Mouse (Mus musculus) ES-Bruce4 (cell line): ENCODE measurements at regions not wholly inside any gene's neighbourhood (a gene's known extent, or its start where the extent isn't known, plus 50 kb on each side); places are given as distances from the start of the nearest gene placed in this dataset.

Experiments used
- H3K27ac ChIP-seq: 2 replicates; pipeline ENCODE4 v1.5.1; 2012; ENCODE audit warnings: low read length, inconsistent platforms; ENCODE audit not compliant: insufficient read depth
- H3K27me3 ChIP-seq: 2 replicates; pipeline ENCODE4 v1.6.1; 2012; ENCODE audit warnings: mild to moderate bottlenecking, low read length, inconsistent platforms; ENCODE audit not compliant: control insufficient read depth, poor library complexity, insufficient read depth, severe bottlenecking
- H3K36me3 ChIP-seq: 2 replicates; pipeline ENCODE4 v1.6.1; 2012; ENCODE audit warnings: inconsistent platforms, mild to moderate bottlenecking, low read length, moderate library complexity; ENCODE audit not compliant: control insufficient read depth, poor library complexity, insufficient read depth, severe bottlenecking
- H3K4me1 ChIP-seq: one replicate; pipeline ENCODE4 v1.8.1; 2011; ENCODE audit warnings: low read length; ENCODE audit not compliant: control insufficient read depth, insufficient read depth
- H3K4me3 ChIP-seq: 2 replicates; pipeline ENCODE4 v1.5.1; 2011; ENCODE audit warnings: low read depth, mild to moderate bottlenecking, low read length
- H3K9ac ChIP-seq: 2 replicates; pipeline ENCODE4 v1.6.1; 2012; ENCODE audit warnings: low read depth, mild to moderate bottlenecking, inconsistent platforms; ENCODE audit not compliant: poor library complexity, severe bottlenecking
- H3K9me3 ChIP-seq: replicated peaks from 2 replicates; pipeline ENCODE4 v1.6.1; 2012; ENCODE audit warnings: mild to moderate bottlenecking, low read length, inconsistent platforms; ENCODE audit not compliant: control insufficient read depth, poor library complexity, insufficient read depth, severe bottlenecking
- CTCF ChIP-seq: IDR thresholded peaks from one replicate; pipeline ENCODE4 v1.8.1; 2011; ENCODE audit warnings: low read depth, low read length
- EP300 ChIP-seq: IDR thresholded peaks from 2 replicates; pipeline ENCODE4 v1.6.1; 2011; ENCODE audit warnings: low read depth, low read length; ENCODE audit not compliant: insufficient read depth
- POLR2A ChIP-seq: IDR thresholded peaks from one replicate; pipeline ENCODE4 v1.8.1; 2011; ENCODE audit warnings: low read length; ENCODE audit not compliant: insufficient read depth

- Histone ChIP-seq H3K9ac (no peak overlapping the region), H3K9me3 (no peaks in the 10 kb centered on the region), H3K27me3 (no peaks in the 10 kb centered on the region; the same call in 1 of the 2 replicates), H3K4me1 (no peaks in the 10 kb centered on the region), H3K36me3 (no peaks in the 10 kb centered on the region), H3K27ac (no peak overlapping the region), H3K4me3 (no peak overlapping the region)
- TF ChIP-seq POLR2A = no peak
- no peak for TF ChIP-seq CTCF
- no peak for TF ChIP-seq EP300
Observed at GRCm38 (mm10) chr11:89915795-89916194, 86.9 kb downstream of the Pctp start.

GRCm38 (mm10) chr11:89914577-89914976, 88.1 kb downstream of the Pctp start:
- Histone ChIP-seq H3K4me1 (no peaks in the 10 kb centered on the region), H3K4me3 (no peak overlapping the region), H3K9me3 (no peaks in the 10 kb centered on the region), H3K36me3 (no peaks in the 10 kb centered on the region), H3K27me3 (no peaks in the 10 kb centered on the region), H3K27ac (no peak overlapping the region), H3K9ac (no peak overlapping the region)
- no peak for TF ChIP-seq EP300
- TF ChIP-seq POLR2A = no peak
- TF ChIP-seq CTCF = no peak

- TF ChIP-seq EP300 = no peak
- TF ChIP-seq CTCF = no peak
- TF ChIP-seq POLR2A = no peak
- Histone ChIP-seq H3K9ac (no peak overlapping the region), H3K27me3 (no peaks in the 10 kb centered on the region; the same call in 1 of the 2 replicates), H3K4me3 (no peak overlapping the region), H3K4me1 (no peaks in the 10 kb centered on the region), H3K27ac (no peak overlapping the region), H3K9me3 (no peaks in the 10 kb centered on the region), H3K36me3 (no peaks in the 10 kb centered on the region)
Observed at GRCm38 (mm10) chr11:89901241-89901740, 101.4 kb downstream of the Pctp start.

GRCm38 (mm10) chr11:89898516-89898915, 104.2 kb downstream of the Pctp start:
- no peak for TF ChIP-seq CTCF
- no peak for TF ChIP-seq POLR2A
- no peak for TF ChIP-seq EP300
- H3K27ac ChIP-seq = no peak overlapping the region
- no peak overlapping the region for H3K4me3 ChIP-seq
- H3K27me3 ChIP-seq = no peaks in the 10 kb centered on the region; the same call in 1 of the 2 replicates
- H3K4me1 ChIP-seq = no peaks in the 10 kb centered on the region
- H3K9me3 ChIP-seq = no peaks in the 10 kb centered on the region
- H3K36me3 ChIP-seq = no peaks in the 10 kb centered on the region
- no peak overlapping the region for H3K9ac ChIP-seq

GRCm38 (mm10) chr11:89896854-89897253, 105.8 kb downstream of the Pctp start:
- Histone ChIP-seq H3K27me3 (no peaks in the 10 kb centered on the region), H3K4me3 (no peak overlapping the region), H3K27ac (no peak overlapping the region), H3K4me1 (no peaks in the 10 kb centered on the region), H3K9me3 (no peaks in the 10 kb centered on the region), H3K36me3 (no peaks in the 10 kb centered on the region), H3K9ac (no peak overlapping the region)
- TF ChIP-seq CTCF (no peak), POLR2A (no peak), EP300 (no peak)

GRCm38 (mm10) chr11:89871587-89871986, 94.1 kb upstream of the Ankfn1 start:
- TF ChIP-seq POLR2A = no peak
- TF ChIP-seq EP300 = no peak

More at GRCm38 (mm10) chr11:89871587-89871986, 94.1 kb upstream of the Ankfn1 start:
- Histone ChIP-seq H3K4me3 (no peak overlapping the region), H3K4me1 (no peaks in the 10 kb centered on the region), H3K27me3 (no peaks in the 10 kb centered on the region), H3K9ac (no peak overlapping the region), H3K9me3 (no peaks in the 10 kb centered on the region), H3K27ac (no peak overlapping the region), H3K36me3 (no peaks in the 10 kb centered on the region)
